Mouse (Mus musculus) common myeloid progenitor, adult 5-6 weeks (primary cell): Measurements from ENCODE around the gene Gm17409. TPM values are rescaled to one million over a fixed set of nuclear protein-coding genes. Genes with fewer than 3 reads are reported as not detected.

ENCODE experiments used
- ATAC-seq: replicated peaks from 2 replicates; pipeline ENCODE4 v1.8.0; 2016; ENCODE audit warnings: low read depth, mild to moderate bottlenecking, moderate TSS enrichment, inconsistent platforms; ENCODE audit not compliant: poor library complexity, severe bottlenecking
- total RNA-seq: library from RNA; stranded (forward); fragments of 200-1000, 187-1606 nt; gene quantifications from 2 replicates; pipeline ENCODE4 v1.2.3, GENCODE M21; 2017

Gene Gm17409
- total RNA-seq, 1 experiment from 2014 or later = not detected

DNA sequence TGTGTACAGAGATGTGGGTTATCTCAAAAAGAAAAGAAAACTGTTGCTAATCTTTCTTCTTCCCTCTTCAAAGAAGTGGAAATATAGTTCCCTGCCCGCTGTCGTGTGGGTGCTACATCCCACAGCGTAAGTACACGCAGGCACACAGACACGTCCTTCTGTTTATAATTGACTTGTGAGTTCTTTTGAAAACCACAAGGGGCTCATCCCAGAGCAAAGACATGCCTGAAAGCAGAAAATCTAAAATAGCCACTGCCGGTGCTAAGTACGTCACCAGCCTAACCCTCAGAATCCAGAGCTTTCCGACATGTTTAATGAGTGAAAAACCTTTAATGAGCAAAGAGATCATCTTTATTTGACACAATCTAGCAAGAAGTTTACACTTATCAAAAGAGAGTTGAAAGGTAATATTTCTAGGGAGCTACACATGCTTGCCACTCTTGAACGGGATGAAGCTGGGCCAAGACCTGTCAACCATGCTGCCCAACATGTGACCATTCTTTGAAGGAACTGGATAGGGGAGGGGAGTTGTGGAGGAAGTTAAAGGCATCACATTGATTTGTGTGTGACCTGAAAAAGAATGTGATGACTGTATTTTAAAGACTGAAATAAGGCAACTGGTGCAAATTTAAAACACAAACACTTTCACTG, 11.7 kb downstream of the Gm17409 start:
- no peak for ATAC-seq

DNA sequence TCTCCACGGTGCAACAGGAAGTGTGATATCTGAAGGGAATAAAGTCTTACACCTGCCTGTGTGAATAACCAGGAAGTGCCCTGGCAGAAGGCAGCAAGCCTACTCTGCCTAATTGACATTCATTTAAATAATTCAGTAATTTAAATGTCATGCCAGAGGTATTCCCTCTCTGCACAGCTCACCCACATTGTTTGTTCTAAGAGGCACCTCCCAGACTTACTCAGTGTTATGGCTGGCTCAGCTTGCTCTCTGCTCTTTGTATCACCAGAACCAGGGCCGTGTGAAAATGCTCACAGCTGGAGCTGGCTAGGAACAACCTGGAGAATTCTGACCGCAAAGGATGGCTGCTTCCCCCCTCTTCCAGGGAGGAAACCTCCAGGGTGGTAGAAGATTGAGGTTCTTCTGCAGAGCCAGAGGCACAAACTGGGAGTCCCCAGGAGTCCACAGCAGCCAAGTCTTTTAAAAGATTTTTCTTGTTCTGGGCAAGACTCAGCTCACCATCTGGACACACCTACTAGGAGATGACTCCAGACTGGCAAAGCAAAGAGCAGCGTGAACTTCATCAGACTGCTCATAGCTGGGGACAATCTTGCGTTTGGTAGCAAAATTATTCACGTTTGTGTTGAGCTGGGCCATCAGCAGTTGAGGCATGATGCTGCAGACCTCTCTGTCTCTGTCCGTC, 14.5 kb downstream of the Gm17409 start:
- ATAC-seq = no peak

DNA sequence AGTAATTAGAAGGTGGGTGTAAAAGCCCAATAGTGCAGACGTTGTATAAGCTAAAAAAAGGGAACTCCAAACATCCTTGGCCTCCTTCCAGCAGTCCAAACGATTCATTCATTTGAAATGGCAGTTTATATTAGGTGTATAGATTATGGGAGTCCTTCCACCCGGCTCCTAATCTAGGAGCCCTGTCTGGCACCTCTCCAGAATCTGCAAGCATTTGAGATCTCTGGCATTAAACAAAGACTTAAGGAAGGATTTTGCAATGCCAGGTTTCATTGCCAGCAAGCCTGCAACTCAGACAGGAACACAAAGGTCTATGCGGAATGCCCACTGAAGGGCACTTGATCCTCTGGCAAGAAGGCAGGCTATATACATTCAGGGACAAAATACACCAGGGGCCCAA, 15.2 kb downstream of the Gm17409 start:
- peak; percentile 23 for ATAC-seq

DNA sequence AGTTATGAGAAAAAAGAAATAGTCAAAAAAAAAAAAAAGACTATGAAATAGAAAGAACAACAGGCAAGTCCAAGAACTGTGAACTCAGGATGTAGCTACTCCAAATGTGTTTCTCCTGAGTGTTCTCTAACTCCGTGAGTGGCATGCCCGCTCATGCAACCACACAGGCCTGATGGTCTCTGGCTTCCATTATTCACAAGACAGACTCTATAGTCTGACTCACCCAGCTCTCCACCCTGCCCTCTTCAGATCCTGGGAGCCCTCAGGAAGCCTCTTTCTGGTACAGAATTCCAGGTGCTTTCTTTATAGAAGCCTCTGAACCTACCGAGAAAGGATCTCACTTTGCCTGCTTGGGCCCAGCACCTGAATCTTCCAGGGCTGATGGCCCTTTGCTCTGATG, 15.8 kb downstream of the Gm17409 start:
- ATAC-seq = no peak

DNA sequence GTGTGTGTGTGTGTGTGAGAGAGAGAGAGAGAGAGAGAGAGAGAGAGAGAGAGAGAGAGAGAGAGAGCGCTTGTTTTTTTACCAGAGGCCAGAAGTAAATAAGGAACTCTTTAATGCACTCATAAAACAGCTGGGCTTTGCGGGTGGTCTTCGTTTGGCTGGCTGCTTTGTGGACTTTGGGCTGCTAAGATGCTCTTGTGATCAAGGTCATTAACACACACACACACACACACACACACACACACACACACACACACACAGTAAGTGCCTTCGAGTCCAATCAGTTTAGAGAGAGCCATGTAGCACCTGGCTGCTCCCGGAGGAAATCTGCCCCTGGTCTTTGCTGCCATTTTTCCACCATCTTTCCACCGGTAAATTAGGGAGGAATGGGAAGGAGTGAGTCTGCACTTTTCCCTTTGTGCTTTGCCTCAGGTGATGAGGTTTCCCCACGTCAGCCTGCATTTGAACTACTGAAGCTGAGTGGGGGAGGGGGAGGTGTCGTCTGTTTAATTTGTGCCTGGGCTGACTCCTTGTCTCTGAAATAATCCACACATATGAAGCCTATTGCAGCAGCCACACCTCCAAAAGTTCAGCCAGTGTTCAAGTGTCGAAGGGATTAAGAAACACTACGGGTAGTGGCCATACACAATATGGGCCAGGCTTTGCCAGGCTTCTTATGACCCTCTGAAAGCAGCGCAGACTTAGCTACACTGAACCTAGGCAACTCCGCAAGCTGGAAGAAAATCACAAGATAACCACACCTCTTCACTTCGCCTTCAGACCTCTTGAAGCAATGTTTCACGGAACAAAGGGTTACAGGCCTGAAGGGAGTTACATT, 16.7 kb downstream of the Gm17409 start:
- ATAC-seq = no peak

DNA sequence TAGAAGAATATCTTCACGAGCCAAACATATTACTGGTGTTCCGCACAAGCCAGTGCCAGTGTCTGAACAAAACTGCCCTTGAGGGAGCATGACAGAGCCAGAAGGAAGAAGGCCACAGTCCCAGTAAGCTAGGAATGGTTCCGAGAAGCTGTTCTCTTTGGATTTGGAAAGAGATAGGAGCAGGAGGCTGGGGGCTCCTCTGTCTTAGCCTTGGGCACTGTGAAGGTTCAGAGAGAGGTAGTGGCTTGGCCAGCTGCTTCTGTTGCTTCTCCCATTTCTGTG, 17.3 kb downstream of the Gm17409 start:
- no peak for ATAC-seq

DNA sequence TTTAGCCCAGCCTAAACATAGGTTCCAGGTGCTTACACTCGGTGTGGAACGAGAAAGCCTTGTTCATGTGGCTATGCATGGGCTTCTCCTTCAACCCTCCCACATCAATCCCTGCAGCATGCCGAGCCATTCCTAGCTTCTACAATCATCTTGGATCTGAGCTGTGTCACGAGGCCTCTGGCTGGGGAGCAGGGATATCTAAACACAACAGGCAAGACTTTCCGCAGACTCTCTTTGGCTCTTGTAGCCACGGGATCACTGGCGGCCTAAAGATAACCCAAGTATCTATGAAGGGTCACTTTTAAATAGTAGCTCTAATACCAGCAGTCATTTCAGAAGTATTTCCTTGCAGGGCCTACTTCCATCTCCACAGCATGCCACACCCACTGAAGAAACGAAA, 18.5 kb downstream of the Gm17409 start:
- no peak for ATAC-seq

DNA sequence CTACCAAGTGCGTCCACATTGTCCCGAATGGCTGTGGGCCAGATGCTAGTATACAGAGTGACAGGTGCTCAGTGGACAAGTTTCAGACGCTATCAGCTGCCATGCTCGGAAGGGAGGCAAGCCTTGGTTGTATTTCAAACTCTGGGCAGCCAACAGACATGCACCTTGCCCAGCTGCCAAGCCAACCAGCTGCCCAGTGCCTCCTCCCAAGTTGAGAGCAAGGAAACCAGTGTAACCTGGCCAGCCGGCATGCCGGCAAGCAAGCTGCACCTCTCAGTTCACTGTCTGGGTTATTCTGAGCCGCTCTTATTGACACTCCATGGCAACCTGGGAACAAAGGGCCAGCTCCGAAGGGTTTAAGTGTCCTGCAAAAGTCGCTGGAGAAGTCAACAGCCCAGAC, 19.4 kb downstream of the Gm17409 start:
- ATAC-seq = no peak

DNA sequence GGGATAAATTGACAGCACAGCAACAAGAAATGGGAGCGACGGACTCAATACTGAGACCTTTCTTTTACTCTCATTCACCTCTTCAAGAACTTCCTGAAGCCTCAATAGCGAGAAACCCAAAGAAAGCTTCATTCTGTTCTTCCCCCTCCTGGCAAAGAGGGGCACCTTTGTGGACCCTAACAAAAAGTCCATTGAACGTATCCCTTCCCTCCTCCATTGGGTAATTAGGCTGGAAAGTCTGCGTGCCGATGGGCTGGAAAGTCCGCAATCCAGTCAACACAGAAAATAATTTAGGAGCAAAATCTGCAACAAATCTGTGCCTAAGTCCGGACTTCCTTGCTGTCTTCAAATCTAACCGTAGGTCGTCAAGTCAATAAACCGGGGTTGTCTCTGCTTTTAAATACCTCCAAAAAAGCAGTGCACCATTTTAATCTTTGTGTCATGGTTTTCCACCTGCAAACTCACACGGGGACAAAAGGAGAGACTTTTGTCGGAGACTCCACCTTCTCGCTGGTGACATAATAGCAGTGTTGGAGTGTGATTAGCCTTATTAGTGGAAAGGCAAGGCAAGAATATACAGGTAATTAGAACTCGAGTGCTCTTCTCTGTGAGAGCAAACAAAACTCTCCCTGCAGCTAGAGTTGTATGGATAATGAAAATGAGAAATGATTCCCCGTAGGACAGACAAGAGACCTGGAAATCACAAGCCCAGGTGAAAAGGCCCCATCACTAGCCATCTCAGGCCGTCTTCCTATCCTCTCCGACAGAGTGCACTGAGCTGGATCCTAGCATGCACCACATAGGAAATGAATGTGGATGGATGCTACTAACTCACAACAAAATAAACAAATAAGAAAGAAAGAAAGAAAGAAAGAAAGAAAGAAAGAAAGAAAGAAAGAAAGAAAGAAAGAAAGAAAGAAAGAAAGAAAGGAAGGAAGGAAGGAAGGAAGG, 24.0 kb downstream of the Gm17409 start:
- ATAC-seq = no peak

DNA sequence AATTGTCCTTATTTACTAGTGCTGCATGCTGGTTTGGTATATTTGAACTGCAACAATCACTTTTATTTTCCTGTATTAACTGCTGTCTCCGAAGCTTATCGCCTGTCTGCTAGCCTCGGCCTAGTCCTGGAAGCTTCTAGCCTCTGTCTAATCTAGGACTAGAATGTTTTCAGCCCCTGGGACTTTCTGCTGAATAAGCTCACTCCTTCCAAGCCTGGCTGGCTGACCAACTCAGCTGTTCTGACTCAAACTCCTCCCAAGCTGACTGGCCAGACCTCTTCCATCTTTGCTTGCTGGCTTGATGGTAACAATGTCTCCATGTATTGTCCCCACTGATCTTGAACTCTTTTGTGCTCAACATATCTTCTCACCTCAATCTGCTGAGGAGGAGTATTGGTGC, 25.4 kb downstream of the Gm17409 start:
- no peak for ATAC-seq

DNA sequence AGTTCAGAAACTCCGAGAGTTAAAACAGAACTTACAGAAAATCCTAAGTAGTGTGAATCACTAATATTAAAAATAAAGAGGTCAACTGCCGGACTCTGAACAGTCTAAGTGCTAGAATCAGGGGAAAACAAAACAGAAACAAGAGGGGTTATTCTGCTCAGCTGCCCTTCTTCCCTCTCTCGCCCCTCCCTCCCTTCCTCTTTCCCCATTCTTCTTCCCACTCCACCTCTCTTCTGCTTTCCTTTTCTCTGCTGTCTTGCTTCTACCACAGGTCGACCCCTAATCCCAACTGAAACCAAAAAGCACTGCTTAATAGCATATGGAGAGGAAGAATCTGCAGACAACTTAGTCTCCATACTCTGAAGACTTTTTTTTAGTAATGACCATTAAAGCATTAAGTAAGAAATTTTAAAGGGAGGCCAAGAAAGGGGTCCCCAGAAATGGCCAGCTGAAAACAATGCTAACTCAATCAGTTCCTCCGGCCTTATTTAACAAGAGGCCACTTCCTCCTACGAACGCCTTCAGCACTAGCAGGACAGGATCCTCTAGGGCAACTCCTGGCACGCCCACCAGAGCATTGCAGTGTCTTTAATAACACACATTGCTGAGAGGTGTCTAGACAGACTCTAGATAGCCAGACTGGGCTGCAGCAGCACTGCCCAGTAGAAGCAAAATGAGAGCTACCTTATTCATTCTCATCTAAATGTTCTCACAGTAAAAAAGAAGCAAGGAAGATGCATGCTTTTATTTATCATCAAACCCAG, 26.9 kb downstream of the Gm17409 start:
- peak; percentile 65 for ATAC-seq

DNA sequence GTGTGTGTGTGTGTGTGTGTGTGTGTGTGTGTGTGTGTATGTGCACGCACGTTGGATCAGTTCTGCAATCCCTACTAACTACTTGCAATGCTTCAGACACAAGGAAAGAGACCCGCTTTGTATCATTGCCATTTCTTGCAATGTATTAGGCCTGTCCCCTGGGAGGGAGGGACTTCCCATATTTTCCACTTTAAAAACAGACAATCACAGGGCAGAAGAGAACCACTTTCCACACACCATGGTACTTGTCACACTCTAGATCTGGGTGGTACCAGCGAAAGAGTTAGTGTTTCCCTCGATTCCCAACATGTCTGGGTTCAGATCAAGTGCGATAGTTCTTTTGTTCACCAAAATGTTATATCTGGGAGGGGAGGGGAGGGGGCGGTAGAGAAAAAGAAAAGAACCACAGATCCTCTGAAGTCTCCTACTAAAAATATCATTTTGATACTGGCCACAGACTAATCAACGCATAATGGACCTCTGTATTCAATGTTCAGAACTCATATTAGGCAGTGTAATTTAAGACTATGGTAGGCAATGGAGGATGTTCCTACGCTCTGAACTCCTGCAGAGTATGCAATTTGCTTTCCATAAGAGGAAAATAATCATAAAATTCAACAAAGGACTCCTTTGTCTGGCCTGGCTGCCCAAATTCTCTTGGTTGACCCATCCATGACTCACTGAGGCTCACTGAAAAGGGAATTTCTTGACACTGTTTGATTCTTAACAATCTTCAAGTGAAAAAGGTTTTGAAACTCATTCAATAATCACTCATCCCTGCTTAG, 35.6 kb downstream of the Gm17409 start:
- ATAC-seq = no peak

DNA sequence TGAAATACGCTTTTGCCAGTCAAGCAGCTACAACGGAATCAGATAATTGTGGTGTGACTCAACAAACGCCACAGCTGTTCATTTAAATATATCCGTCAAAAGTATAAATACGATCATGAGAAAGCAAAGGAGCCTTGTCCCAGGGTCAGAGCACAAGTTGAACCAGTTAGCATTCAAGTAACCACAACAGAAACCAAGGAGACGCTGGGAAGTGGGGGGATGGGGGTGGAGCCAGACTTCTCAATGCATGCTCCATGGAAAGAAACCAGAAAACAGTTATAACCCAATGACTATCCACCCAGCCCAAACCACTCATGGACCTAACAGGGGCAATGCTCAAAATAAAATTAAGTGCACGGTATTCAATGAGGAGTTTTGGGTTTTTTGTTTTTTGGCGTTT, 40.3 kb downstream of the Gm17409 start:
- no peak for ATAC-seq

DNA sequence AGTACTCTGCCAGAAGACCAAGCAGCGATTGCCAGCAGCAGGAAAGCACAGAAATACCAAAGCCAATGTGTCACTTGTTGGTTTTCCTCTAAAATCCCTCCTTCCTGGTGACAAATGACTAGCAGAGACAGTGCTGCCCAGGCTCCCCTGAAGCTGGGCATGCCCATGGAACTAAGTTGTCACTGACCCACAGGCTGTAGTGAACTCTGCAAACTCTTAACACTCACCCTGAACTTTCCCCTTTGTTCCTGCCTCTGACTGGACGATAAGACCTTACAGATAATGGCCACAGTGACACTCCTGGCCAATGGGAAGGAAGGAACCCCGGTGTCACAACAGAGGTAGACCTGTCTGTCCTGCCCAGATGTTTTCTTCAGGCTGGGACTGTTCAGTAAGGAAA, 43.3 kb downstream of the Gm17409 start:
- ATAC-seq = no peak

DNA sequence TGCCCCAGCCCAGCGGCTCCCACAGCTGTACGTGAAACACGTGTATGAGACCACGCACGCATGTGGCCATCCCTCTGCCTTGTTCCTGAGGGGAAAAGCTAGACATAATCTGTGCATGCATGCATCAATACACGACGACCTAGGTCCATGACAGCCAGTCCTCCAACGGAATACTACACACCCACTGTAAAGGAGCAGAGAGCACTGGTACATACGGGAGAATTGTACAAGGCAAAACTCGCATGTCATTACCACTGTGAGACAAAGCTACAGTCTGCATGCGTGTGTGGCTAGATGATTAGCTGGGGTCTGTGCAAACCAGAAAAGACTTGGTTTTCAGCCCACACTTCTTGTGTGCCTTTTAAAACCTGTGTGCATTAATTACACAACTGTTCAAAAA, 44.6 kb downstream of the Gm17409 start:
- ATAC-seq = no peak

DNA sequence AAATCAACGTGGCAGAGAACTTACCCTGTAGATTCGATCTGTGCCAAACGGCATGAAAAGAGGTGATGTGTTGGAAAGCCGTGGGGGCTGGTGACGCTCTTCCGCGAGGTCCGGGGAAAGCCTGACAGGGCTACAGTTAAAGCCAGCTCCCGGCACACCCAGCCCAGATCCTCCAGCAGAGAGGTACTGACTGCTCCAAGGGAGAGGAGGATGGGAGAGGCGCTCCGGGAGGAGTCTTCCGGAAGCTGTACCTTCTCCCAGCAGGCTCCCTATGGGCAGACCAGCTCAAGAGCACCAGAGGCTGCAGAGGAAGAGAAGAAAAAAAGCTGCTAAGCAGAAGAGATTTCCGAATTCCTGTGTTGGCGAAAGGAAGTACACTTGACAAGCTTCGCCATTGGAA, 46.1 kb downstream of the Gm17409 start:
- ATAC-seq = no peak

DNA sequence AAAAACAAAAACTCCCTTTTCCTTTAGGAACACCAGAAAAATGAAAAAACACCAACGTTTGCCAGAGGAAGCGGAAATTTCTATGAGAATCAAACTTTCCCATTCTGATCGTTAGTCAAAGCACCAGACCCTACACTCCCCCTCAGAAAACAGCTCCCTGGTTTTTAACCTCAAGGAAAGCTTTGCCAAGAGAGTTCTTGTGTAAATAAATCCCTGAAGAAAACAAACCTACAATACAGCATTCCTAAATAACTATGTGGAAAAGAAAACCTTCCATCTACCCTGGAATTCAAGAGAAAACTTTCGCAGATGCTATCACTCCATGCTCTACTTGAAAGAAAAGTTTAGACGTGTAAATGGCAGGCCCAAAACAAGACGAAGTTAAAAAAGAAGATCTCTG, 47.0 kb downstream of the Gm17409 start:
- no peak for ATAC-seq

DNA sequence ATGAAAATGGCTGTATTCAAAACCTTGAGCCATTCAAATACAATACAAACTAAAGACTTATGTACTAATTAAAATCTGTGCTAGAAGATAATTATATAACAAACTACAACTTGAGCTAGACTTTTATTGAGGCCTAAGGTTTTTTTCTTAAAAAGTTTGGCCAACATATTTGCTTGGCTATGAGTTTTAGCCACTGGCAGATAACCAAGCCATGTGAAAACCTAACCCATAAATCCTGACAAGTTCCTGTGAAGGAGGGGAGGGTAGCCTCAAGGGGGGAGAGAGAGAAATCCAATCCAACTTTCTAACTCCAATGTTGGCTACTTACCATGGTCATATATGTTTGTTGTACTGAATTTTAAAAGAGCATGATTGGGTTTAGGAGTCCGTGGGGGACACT, 48.6 kb downstream of the Gm17409 start:
- no peak for ATAC-seq
